Mouse (Mus musculus) cerebellum, adult 18-20 months (tissue): ENCODE data around the gene Hmg20a.

ENCODE experiments used
- DNase-seq, 2 experiments: peaks; one replicate each; pipeline ENCODE4 v3.0.0; 2021

Gene Hmg20a

DNA sequence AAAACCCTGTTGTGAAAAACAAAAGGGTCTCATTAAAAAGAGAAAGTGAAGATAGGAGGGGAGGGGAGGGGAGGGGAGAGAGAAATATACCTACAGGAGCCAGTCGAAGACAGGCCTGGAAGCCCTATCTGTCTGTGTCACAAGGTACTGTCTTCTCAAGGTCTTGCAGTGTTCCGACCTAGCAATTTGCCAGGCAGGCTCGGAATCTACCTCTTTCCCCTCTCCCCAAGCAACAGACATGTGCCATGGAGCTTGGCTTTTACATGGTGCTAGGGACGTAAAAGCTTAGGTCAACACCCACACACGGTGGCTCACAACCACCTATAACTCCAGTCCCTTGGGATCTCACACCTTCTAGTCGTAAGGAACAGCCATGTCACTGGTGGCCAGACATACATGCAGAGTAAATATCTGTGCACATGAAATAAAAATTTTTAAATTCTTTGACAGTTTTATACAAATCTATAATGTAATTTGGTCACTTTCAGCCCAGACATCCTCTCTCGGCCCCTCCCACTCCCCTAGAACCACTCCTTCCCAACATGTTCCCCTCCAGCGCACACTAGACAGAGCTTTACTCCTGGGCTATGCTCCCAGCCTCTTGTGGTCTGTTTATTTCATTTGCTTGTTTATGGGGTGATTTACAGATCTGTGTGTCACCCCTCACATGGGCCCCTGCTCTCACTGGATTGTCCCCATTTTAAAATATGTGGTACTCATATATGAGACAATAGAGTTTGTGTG, 81.1 kb downstream of the Hmg20a start:
- DNase-seq, result no peak

DNA sequence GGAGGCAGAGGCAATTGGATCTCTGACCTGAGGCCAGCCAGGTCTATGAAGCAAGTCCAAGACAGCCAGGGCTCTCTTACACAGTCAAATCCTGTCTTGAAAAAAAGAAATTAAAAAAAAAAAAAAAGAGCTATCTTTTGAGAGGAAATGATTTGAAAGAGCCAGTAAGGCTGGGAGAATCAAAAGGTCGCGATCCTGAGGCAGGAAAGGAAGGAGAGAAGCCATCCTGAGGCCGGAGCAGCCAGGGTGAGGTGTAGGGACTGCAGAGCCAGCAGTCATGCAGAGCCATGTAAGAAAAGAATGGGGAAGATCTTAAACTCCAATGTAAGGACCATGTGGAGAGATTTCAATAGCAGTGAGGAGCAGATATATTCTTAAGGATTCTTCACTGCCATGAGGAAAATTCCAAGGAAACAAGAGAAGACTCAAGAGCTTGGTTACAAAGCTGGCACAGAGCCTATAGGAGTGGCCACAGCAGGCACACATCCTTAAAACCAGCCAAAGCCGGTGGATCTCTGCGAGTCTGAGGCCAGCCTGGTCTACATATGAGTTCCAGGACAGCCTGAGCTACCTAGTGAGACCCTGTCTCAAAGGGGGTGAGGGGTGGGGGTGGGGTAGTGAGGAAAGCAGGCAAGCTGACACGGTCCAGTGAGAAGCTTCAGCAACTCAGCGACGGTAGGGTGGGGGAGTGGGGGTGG, 82.6 kb downstream of the Hmg20a start:
- DNase-seq, result no peak

DNA sequence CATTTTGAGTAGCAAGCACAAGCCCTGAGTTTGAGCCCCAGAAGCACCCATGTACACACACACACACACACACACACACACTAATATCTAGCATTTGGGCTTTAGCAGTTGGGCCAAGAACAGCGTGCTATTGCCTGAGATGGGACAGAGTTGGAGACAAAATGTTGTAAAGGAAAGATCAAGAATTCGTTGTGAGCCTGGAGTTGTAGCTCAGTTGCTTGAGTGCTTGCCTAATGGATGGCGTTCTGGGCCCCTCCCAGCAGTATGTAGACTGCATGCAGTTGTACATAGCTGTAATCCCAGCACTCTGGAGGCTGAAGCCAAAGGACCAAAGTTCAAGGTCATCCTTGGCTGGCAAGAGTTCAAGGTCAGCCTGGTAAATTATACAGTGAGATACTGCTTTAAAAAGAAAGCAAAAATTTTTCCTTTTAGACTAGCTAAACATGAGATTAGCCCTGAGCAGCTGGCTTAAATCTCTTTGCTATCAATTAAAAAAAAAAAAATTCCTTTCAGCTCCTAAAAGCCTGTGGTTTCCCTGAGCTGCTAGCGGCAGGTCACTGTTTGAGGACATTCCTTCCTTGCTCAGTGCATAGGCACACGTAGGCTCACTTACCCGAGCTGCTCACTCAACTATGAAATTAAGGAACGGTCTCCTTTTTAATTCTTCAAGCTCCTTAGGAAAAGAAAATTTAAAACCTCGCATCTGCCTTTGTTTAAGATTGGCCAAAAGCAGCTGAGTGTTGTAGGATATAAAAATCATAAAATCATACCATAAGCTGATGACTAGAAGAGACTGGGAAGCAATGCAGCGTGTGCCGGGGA, 83.5 kb downstream of the Hmg20a start:
- no peak for DNase-seq

DNA sequence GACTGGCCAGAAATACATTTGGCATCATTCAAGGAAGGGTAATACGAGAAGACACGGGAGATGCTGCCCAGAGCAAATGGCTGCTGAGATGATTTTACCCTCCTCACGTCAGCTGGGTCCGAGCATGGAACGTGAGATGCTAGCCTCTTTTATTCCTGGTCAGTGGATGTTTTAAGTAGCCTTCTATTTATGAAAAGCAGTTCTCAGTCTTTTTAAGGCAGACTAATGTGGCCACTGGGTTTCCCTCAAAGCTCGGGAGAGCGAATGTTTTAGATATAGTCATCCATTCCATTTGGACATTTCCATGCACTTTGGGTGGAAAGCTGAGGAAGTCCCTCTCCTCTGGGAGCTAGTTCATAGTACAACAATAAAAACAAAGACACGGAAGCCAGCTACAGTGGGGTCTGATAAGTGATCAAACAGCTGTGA, 84.1 kb downstream of the Hmg20a start:
- peak; percentile 42 to 49 for DNase-seq

DNA sequence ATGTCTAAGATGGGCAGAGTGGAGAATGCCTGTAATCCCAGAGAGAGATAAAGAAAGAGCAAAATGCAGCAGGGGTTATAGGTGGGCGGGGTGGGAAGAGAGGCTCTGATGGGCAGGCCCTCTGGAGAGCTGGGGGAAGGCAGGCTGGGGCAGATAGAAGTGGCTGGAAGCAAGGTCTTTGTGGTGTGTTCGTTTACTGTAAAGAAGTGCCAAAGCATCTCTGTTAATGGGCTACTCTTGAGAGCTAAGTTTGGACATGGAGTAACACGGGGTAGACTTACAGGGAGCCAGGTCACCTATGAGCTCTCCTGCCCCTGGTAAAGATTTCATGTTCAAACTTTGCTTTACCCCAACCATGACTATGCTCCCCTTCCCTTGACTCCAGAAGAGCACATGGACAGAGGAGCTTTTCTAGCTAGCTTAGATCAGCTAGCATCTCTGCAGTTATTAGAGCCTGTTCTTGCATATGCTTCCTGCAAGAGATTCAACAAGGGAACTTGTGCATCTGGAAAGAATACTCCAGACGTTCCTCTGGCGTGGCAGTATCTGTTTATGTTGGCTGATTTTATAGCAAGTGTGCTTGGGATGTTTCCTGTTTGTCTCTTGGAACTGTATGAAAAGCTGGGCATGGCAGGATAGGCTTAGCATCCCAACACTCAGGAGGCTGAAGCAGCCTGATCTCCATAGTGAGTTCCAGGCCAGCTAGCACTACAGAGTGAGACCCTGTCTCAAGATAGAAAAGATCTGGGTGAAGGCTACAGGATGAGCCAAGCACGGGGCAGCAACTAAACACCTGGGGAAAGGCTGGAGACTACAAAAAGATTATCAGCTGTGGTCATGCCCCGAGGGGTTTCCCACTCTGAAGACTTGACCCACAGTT, 85.5 kb downstream of the Hmg20a start:
- DNase-seq, result no peak

DNA sequence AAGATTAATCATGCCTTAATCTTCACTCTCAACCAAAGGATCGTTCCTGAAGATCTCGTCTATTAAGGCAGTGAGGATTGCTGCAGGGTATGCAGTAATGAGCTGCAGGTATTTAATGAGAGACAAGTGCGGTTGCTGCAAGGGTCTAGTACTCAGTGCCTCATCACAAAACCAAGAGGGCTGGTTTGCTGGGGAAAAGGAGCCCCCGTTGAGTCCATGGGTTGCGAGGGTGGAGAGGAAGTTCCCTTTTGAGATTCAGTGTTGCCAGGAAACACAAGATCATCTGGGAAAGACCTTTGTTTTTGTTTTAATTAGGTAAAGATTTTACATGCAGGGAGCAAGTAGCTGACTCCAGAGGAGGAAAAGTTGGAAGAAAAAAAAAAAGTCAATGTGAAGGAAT, 86.1 kb downstream of the Hmg20a start:
- DNase-seq, result no peak

DNA sequence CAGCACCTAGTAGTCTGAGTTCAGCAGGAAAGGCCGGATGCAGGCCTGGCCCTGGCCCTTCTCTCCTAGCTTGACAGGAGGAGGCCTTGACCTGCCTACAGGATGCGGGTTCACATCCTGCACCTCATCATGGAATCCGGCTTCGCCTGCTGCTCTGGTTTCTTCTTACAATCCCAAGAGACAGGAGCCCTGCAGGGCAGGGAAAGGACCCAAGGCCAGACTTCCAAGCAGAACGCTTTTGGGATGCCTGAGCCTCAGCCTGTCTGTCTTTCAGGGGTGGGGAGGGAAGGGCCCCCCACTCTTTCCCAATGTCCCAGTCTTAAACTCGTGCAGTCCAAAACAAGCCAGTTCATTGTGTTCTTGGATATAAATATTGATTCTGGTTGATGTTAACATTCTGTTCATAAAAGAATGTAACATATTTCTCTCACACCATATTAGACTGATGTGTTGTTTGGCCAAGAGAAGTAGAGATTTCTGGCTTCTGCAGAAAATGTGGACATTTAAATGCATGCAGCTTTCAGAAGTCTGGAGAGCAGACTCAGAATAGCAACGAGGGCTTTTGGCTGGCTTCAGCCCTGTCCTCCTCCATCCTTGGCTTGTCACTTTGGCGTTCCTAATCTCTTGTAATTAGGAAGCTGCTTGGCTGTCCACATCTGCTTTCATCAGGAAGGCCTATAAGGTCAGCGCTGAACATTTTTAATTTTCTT, 86.8 kb downstream of the Hmg20a start:
- no peak for DNase-seq

DNA sequence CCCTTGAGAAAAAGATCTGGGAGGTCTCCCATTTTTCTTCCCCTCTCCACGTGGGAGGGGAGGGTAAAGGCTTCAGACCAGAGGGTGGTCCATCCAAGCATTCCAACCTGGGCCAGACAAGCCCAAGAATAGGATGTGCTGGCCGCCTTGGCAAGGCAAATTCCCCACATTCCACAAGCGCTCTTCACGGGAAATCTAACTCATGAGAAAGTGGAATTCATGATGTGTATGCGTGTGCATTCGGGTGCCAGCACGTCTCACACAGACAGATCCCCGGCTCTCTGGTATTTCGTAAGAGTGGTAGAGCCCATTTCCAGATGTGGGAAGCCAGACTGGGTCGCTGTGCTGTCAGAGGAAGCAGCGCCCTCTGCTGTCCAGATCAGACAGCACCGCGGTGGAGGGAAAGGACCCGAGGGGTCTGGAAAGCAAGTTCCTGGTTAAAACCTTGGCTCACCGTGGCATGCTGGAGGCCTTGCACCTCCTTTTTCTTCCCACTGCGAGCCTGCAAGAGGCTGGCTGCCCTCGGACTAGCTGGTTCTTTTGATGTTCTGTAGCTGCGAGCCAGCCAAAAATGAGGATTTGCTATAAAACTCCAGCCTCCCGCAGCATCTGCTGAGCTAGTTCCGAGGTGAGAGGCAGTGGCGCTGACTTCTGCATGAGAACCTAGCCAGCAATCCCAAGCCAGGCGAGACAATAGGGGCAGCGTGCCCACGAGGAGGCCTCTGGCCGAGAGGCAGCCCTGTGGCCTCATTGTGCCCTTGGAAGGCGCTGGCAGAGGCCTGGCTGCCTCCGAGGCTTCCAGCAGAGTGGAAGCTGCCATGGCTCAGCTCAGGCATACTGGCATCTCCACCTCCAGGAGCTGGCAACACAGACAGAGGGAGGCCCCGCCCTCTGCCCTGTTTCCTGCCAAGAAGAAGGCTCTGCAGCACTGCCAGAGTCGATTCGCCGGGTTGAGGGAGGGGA, 87.7 kb downstream of the Hmg20a start:
- DNase-seq, result peak; percentile 94 to 97

DNA sequence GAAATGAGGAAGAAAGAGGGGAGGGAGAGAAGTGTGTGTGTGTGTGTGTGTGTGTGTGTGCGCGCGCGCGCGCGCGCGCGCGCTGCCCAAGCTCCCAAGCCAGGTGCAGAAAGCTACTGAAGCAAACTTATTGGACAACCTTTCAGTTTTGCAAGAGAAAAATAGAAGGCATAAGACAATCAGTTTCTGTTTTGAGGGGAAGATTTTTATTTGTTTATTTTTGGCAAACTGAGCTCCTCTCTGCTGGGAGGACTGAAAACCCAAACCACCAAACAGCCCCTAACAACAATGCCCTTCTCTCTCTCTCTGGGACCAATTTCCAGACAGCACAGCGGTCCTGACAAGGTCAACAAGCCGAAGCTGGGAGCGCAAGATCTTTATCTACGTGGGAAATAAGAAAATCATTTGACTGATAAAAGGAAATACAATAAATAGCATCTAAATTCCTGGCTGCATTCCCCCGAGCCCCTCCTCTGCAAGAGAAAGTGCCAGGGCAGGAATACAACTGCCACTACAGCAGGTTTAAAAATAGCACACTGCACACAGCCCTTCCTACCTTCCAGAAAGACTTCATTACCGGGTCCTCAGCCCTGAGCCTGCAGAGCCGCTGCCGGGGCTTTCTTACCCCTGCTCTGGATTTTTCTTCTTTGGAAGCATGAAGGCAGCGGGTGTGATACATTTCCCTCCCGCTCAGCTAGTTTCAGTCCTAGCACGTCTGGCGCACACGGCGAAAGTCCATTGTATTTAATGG, 88.7 kb downstream of the Hmg20a start:
- DNase-seq, result peak; percentile 24 to 48

DNA sequence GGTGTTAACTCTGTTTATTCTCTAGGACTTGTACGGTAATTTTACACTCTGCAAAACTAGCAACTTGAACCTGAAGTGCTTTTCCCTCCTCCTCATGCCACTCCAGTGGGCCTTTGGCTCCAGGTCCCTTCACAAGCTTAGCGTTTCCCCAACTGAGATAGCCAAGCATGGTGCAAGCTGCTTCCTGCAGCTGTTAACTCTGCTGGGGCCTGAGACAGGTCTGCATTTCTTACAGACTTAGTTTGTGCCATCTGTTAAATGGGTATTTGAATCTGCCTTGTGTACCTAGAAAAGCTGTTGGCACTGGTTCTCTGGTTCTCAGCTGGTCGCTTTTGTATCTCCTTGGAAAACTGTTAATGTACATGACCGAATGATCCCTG, 89.3 kb downstream of the Hmg20a start:
- no peak for DNase-seq

DNA sequence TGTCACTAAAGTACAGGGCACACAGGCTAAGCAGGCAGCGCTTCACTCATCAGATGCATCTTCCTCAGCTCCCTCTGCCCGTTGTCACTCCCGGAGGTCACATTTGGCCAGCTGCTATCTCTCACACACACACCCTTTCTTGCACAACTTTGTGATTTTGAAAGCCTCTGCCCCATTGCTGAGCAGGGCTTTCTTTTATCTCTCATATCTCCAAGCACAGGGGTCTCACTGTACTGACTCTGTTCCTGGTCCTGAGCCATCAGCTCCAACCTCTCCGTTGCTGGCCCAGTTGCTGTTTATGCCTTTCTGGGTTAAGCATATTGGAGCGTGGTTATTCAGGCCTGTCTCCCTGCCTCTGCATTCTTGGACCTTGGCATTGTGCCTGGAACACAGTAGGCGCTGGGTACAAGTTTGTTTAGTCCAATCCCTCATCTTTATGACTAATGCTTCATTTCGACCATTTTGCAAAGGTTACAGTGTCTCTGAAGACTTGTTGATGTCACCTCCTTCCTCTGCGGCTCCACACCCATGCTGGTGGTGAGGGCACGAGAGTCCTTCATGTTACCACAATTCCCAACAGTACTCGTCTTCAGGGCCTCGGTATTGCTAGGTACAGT, 90.5 kb downstream of the Hmg20a start:
- DNase-seq, result peak in 1 of 2 experiments; percentile 16

DNA sequence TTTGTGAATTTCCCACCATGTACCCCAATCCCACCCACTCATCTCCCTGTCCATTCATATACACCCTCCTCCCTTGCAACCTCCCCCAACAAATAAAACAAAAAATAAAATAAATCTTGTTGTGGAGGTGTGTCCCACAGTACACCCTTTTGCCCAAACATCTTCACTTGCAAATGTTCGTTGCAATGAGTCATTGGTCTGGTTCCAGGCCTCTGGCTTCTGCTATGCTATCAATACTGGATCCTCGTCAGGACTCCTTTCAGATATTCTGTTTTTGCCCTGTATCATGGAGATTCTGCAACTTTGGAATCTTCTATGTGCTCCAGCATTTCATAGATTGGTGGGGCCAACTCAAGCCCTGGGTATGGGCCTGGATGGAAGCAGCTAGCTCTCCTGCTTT, 91.9 kb downstream of the Hmg20a start:
- no peak for DNase-seq

DNA sequence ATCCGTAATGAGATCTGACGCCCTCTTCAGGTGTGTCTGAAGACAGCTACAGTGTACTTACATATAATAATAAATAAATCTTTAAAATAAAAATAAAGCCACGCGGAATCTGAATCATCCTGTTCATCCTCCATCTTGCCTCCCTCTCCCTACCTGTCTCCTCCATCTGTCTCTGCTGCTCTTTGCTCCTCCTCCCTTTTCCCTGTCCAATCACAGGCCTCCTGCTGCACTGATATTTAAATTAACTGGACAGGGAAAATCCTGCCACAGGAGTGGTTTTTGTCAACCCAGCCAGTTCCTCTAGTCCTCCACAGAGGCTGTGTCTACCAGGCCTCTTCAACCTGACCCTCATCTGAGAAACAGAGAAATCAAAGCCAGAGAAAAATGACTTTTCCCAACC, 94.1 kb downstream of the Hmg20a start:
- no peak for DNase-seq

DNA sequence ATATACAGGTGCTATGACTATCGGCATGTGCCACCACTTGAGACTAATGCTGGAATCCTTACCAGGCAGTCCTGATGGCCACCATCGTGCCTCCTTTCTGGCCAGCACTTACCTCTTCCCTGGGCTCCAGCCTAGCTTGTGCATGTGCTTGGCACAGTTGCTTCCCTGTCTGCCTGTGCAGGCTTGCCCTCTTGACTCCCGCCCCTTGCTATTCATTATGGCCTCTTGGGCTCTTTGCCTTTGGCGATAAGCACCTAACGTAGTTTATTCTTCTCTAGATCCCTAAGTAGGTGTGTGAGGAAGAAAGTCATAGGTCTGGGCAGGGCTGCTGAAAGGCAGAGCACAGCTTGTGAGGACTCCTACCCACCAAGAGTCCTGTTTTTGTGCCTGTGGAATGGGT, 96.7 kb downstream of the Hmg20a start:
- no peak for DNase-seq

DNA sequence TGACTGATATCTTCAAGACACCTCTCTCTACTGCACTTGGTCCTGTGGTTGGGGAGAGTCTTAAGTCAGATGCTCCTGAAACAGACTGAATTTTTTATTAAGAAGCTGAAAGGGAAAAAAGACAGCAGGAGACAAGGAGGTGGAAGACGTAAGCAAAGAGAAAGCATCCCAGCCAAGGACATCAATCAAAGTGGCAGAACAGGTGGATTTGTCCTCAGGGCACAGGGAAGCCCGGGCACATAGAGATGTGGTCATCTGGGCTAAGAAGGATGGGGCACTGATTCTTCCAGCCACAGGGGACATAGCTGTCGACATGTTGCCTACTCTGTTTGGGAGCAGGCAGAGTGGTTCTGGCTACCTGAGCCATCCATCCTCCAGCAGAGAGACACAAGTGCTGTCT, 97.8 kb downstream of the Hmg20a start:
- DNase-seq, result no peak

DNA sequence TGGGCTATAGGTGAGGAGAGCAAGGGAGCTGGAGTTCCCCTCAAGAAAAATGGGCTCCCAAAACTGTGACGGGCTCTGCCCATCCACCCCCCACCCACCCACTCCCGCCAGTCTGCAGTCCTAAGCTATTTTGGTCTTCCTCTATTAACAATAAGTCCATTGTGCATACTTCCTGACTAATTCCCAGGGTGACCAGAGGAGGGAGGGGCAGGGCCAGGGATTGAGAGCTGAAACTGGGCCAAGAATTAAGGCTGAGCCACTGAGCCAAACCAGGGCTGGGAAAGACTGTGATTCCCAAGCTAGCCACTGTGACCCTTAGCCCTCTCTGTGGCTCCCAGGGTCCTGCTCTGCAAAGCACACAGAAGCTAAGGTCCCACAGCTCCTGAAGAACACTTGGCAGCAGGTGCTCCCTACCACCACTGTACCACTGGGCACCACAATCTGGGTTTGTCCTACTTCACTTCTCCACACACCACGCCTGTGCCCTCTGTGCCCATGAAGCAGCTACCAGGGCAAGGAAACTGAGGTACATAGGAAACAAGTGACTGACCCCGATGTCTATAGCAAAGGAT, 98.4 kb downstream of the Hmg20a start:
- no peak for DNase-seq

DNA sequence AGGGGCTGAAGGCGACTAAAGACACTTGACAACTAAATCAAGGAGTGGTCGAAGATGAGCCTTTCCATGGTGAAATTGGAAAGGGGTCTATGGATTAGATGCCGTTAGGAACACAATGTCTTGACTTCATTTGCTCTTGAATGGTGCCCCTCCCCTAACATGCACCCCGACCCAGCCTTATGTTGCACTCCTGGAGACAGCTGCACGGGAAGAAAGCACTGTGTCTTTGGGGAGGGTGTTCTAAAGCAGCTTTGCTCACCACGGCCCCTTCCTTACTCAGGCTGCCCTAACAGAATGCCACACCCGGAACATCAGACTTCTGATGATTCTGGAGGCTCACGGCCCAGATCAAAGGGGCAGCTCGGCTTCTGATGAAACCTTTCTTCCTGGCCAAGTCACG, 103.9 kb downstream of the Hmg20a start:
- DNase-seq, result no peak

DNA sequence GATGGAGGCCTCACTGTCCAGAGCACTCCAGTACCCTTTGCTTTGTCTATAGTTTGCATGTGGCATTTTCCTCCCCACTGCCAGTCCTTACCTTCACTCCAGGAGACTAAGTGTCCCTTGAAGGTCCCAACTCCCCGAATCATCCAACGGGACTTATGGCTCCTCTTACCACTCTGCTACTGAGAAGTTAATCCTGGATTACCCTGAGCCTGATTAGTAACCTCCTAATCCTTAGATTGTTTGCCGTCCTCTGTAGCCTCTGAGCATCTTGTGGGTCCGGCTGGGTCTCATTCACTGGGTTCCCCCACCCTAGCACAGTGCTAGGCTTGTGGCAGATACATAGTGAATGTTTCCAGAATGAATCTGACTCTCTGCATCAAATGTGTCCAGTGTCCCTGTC, 109.5 kb downstream of the Hmg20a start:
- DNase-seq, result no peak

DNA sequence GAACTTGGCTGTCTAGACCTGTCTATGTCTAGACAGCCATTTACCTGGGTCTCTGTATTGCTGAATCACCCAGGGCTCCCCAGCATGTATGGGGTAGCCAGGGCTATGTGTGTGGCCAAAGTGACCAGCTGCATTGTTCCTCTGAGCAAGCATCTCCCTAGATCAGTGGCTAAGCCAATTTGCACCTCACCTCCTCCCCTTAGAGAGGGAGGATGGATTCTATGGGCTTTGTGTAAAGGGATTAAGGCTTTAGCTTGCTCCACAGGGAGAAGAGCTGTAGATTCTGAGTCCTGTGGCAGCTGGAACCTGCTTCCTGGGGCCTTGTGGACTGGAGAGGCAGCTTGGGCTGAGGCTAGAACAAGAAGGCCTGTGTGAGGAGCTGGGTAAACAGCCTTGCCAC, 113.6 kb downstream of the Hmg20a start:
- DNase-seq, result no peak
